ENCODE assay signal across 7 mouse cellular contexts in the genomic region with DNA sequence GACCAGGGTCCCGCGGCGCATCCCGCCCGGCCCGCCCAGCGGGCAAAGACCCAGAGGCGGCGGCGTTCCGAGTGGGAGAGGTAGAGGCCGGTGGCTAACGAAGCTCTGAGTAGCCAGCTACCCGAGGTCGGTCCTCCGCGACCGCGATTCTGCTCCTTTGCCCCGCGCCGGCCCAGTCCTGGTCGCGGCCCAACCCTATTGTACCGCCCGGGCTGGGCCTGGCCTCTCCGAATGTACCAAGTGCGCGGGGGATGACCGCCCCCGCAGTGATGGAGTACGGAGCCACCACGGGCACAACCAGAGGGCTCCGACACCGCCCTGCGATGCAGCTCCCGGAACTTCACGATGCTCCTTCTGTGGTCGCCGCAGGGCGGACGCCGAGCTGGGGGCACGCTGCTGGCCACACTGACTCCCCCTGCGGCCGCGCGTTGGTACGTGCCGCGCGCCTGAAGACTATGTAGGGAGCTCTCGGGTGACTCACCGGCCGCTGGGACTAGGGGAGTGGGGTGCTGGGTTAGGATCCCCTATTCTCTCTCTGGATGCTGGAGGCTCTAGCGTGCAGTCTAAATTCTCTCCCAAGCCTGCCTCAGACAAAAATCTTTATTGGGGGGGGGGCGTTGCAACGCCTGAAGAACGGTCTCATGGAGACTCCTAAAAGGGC. TPM values are rescaled to one million over a fixed set of nuclear protein-coding genes. Genes with fewer than 3 reads are reported as not detected.
A peak's percentile ranks its signal among the peaks of the same experiment; 100 is the strongest.
DNase-seq lines count a peak whose midpoint lies in the region; ATAC-seq and TF ChIP-seq lines count a peak whose summit lies in the region.

TSS of gene Map7d1 (minus strand) at position 213 of the 661 bp plus-strand sequence.

- H3K4me3 ChIP-seq in embryonic facial prominence, embryonic 11.5 days (ENCODE audit: low read depth, low read length): peak within 1 kb of the TSS; percentile 99
- H3K4me3 ChIP-seq in limb, embryonic 11.5 days (ENCODE audit: low read depth, low read length): peak within 1 kb of the TSS; percentile 99
- peak within 1 kb of the TSS; percentile 99 for H3K4me3 ChIP-seq in midbrain, embryonic 13.5 days (replicated peaks)
- peak within 1 kb of the TSS; percentile 88 for H3K4me3 ChIP-seq in small intestine, adult 2 months (ENCODE audit: low read depth, low read length)

- under 1% methylated on average over 54 of the region's 59 CpGs for WGBS in embryonic facial prominence, embryonic 11.5 days
- WGBS in limb, embryonic 11.5 days: 1% methylated on average over 51 of the region's 59 CpGs
- WGBS in midbrain, embryonic 13.5 days: under 1% methylated on average over 58 of the region's 59 CpGs
- under 1% methylated on average over 59 of the region's 59 CpGs for WGBS in small intestine, adult 2 months

- peak; percentile 96 for TF ChIP-seq POLR2A in small intestine, adult 2 months (IDR thresholded peaks at IDR 0.05; ENCODE audit: low read depth, low read length)

- no peaks in the 10 kb centered on the region for H3K27me3 ChIP-seq in embryonic facial prominence, embryonic 11.5 days (ENCODE audit: control insufficient read depth, insufficient read depth, low read length)
- H3K27me3 ChIP-seq in limb, embryonic 11.5 days (ENCODE audit: control insufficient read depth, insufficient read depth, low read length): no peaks in the 10 kb centered on the region
- H3K27me3 ChIP-seq in midbrain, embryonic 13.5 days: no peaks in the 10 kb centered on the region
- H3K27me3 ChIP-seq in small intestine, adult 2 months (ENCODE audit: control insufficient read depth, insufficient read depth, low read length): no peaks in the 10 kb centered on the region

- no peaks in the 10 kb centered on the region for H3K36me3 ChIP-seq in embryonic facial prominence, embryonic 11.5 days (replicated peaks; ENCODE audit: control insufficient read depth, insufficient read depth, low read depth, low read length)
- no peaks in the 10 kb centered on the region for H3K36me3 ChIP-seq in limb, embryonic 11.5 days (ENCODE audit: control insufficient read depth, insufficient read depth, low read length)
- no peaks in the 10 kb centered on the region for H3K36me3 ChIP-seq in midbrain, embryonic 13.5 days
- no peaks in the 10 kb centered on the region for H3K36me3 ChIP-seq in small intestine, adult 2 months (ENCODE audit: control insufficient read depth, insufficient read depth, low read length)

- peaks cover 41% of the 10 kb centered on the region for H3K4me1 ChIP-seq in embryonic facial prominence, embryonic 11.5 days (ENCODE audit: control insufficient read depth, insufficient read depth, low read length)
- peaks cover 57% of the 10 kb centered on the region for H3K4me1 ChIP-seq in limb, embryonic 11.5 days (ENCODE audit: control insufficient read depth, insufficient read depth, low read length)
- H3K4me1 ChIP-seq in midbrain, embryonic 13.5 days (replicated peaks): peaks cover 76% of the 10 kb centered on the region
- H3K4me1 ChIP-seq in small intestine, adult 2 months (ENCODE audit: control insufficient read depth, insufficient read depth, insufficient read length, low read length): peaks cover 20% of the 10 kb centered on the region

- H3K9me3 ChIP-seq in embryonic facial prominence, embryonic 11.5 days (replicated peaks; ENCODE audit: control insufficient read depth, low read length): no peaks in the 10 kb centered on the region
- no peaks in the 10 kb centered on the region for H3K9me3 ChIP-seq in limb, embryonic 11.5 days (ENCODE audit: control insufficient read depth, low read length)
- H3K9me3 ChIP-seq in midbrain, embryonic 13.5 days: no peaks in the 10 kb centered on the region

- H3K27ac ChIP-seq in embryonic facial prominence, embryonic 11.5 days (replicated peaks; ENCODE audit: low read depth, low read length): peak within 1 kb of the TSS; percentile 94
- peak within 1 kb of the TSS; percentile 88 for H3K27ac ChIP-seq in limb, embryonic 11.5 days (replicated peaks; ENCODE audit: low read depth, low read length)
- peak within 1 kb of the TSS; percentile 96 for H3K27ac ChIP-seq in midbrain, embryonic 13.5 days
- peak within 1 kb of the TSS; percentile 81 for H3K27ac ChIP-seq in small intestine, adult 2 months (ENCODE audit: insufficient read depth, low read depth, low read length)

- no peak for TF ChIP-seq CTCF in small intestine, adult 2 months (IDR thresholded peaks at IDR 0.05; ENCODE audit: extremely low read depth, insufficient read length, insufficient replicate concordance, low read depth, low read length)

- peak within 1 kb of the TSS; percentile 99 for H3K9ac ChIP-seq in embryonic facial prominence, embryonic 11.5 days (replicated peaks; ENCODE audit: low read length)
- H3K9ac ChIP-seq in limb, embryonic 11.5 days (ENCODE audit: low read length): peak within 1 kb of the TSS; percentile 96
- peak within 1 kb of the TSS; percentile 94 for H3K9ac ChIP-seq in midbrain, embryonic 13.5 days (replicated peaks)

- peak within 1 kb of the TSS; percentile 94 for H3K4me2 ChIP-seq in embryonic facial prominence, embryonic 11.5 days (ENCODE audit: low read depth, low read length)
- H3K4me2 ChIP-seq in limb, embryonic 11.5 days (ENCODE audit: low read depth, severe bottlenecking): peak within 1 kb of the TSS; percentile 71
- H3K4me2 ChIP-seq in midbrain, embryonic 13.5 days (replicated peaks): peak within 1 kb of the TSS; percentile 100

- peak; percentile 71 for ATAC-seq in embryonic facial prominence, embryonic 11.5 days (replicated peaks; ENCODE audit: insufficient number of reproducible peaks, low FRiP score, low TSS enrichment, low read depth)
- peak; percentile 79 for ATAC-seq in limb, embryonic 11.5 days (ENCODE audit: insufficient number of reproducible peaks, low FRiP score, low TSS enrichment, low read depth)
- ATAC-seq in midbrain, embryonic 13.5 days: peak; percentile 86

- peak; percentile 92 for DNase-seq in adrenal gland, postnatal 14 days
- DNase-seq in embryonic facial prominence, embryonic 11.5 days (ENCODE audit: low spot score): peak; percentile 85
- DNase-seq in heart, adult 11 months: peak; percentile 99
- DNase-seq in kidney, adult 18-20 months: peak; percentile 93
- peak; percentile 90 for DNase-seq in limb, embryonic 11.5 days (ENCODE audit: low spot score)

RNA-seq across cellular contexts. Expression of gene Map7d1, which starts in this region (rescaled TPM):
- total RNA-seq in adrenal gland, postnatal 14 days (2021): 53.4 and 67.3 TPM in 2 replicates
- 47.0 and 54.1 TPM in 2 replicates for polyA plus RNA-seq in embryonic facial prominence, embryonic 11.5 days (2014; fragmentation: Nextera tagmentation; extraction: Ambion mirVana)
- 54.6 and 61.2 TPM in 2 replicates for polyA plus RNA-seq in limb, embryonic 11.5 days (2014; fragmentation: Nextera tagmentation; extraction: Ambion mirVana)
- polyA plus RNA-seq in midbrain, embryonic 13.5 days (2015; fragmentation: Nextera tagmentation; extraction: Ambion mirVana): 64.1 and 89.5 TPM in 2 replicates
- 40.2 and 47.3 TPM in 2 replicates for polyA plus RNA-seq in small intestine, adult 2 months (2012; rRNA removed)

Comparison
In these comparisons a context has a peak if more than half of its experiments do, and no peak if none do; other contexts are left out.
1. Peak in every context shown above with its lines: DNase-seq, ATAC-seq, H3K4me3 ChIP-seq and H3K27ac ChIP-seq.